Mouse (Mus musculus) frontal cortex, postnatal 10 days (tissue): ENCODE data around the gene Clec12b.
"Not testable (repeated sequence)": the region's sequence is repeated elsewhere in the genome, so short reads cannot be mapped to it uniquely, and the experiment has no call there.

Experiments used
- DNase-seq, 2 experiments: peaks; one replicate each; pipeline ENCODE4 v3.0.0; 2022; ENCODE audit warnings: low spot score in 2 of 2, mixed read lengths in 1 of 2

Clec12b gene

GRCm38 (mm10) chr6:129369374-129370132, 16.1 kb downstream of the Clec12b start:
- DNase-seq: no peak

GRCm38 (mm10) chr6:129365959-129366359, 19.7 kb downstream of the Clec12b start:
- peak in 1 of 2 experiments; percentile 23 for DNase-seq

- no peak for DNase-seq
Observed at GRCm38 (mm10) chr6:129363942-129364341, 21.7 kb downstream of the Clec12b start.

- no peak for DNase-seq
Observed at GRCm38 (mm10) chr6:129359515-129359914, 26.2 kb downstream of the Clec12b start.

GRCm38 (mm10) chr6:129356430-129356829, 29.2 kb downstream of the Clec12b start:
- DNase-seq: no peak

GRCm38 (mm10) chr6:129355774-129356173, 29.9 kb downstream of the Clec12b start:
- no peak for DNase-seq

GRCm38 (mm10) chr6:129351091-129351490, 34.6 kb downstream of the Clec12b start:
- no peak for DNase-seq

- DNase-seq: no peak
Observed at GRCm38 (mm10) chr6:129349524-129350352, 35.9 kb downstream of the Clec12b start.

- DNase-seq: no peak
Observed at GRCm38 (mm10) chr6:129344408-129344807, 41.3 kb downstream of the Clec12b start.

GRCm38 (mm10) chr6:129342391-129342790, 43.3 kb downstream of the Clec12b start, which contains the start of gene Clec12a:
Gene Clec12a (plus strand): TSS chr6:129342691.
- DNase-seq: not testable (repeated sequence)

- no peak for DNase-seq
Observed at GRCm38 (mm10) chr6:129337751-129338150, 47.9 kb downstream of the Clec12b start.

GRCm38 (mm10) chr6:129333674-129334078, 52.0 kb downstream of the Clec12b start:
- DNase-seq: peak; percentile 41 to 51

GRCm38 (mm10) chr6:129331610-129332009, 54.1 kb downstream of the Clec12b start, which contains the start of gene 4922502D21Rik:
Gene 4922502D21Rik (minus strand): TSS chr6:129331796.
- DNase-seq: no peak

- DNase-seq: no peak
Observed at GRCm38 (mm10) chr6:129326568-129327150, 59.0 kb downstream of the Clec12b start.

- DNase-seq: no peak
Observed at GRCm38 (mm10) chr6:129326016-129326415, 59.7 kb downstream of the Clec12b start.
